Mouse (Mus musculus) lung, embryonic 14.5 days (tissue): ENCODE measurements around the gene Pnpla8. TPM values are rescaled to one million over a fixed set of nuclear protein-coding genes. Genes with fewer than 3 reads are reported as not detected.
A peak's percentile ranks its signal among the peaks of the same experiment; 100 is the strongest.

Source experiments
- ATAC-seq: fragments of 200-750 bp; cut with Nextera tagmentation; 2 replicates; pipeline ENCODE4 v1.8.0; 2017; ENCODE audit warnings: mild to moderate bottlenecking, moderate TSS enrichment, moderate library complexity; ENCODE audit not compliant: insufficient read depth
- DNase-seq: peaks from one replicate; pipeline ENCODE4 v3.0.0-alpha.2; 2015
- H3K27ac ChIP-seq: fragments of 300-500 bp; sonication (generic); 2 replicates; pipeline ENCODE4 v1.5.1; 2014; ENCODE audit warnings: low read depth, mild to moderate bottlenecking, moderate library complexity
- H3K27me3 ChIP-seq: fragments of 300-500 bp; sonication (generic); 2 replicates; pipeline ENCODE4 v1.6.1; 2014; ENCODE audit warnings: low read length, control low read depth; ENCODE audit not compliant: insufficient read depth
- H3K36me3 ChIP-seq: fragments of 300-500 bp; sonication (generic); 2 replicates; pipeline ENCODE4 v1.6.1; 2014; ENCODE audit warnings: control low read depth; ENCODE audit not compliant: insufficient read depth
- H3K4me1 ChIP-seq: fragments of 300-500 bp; sonication (generic); 2 replicates; pipeline ENCODE4 v1.6.1; 2014; ENCODE audit warnings: antibody characterized with exemption, control low read depth; ENCODE audit not compliant: insufficient read depth
- H3K4me2 ChIP-seq: fragments of 300-500 bp; sonication (generic); 2 replicates; pipeline ENCODE4 v1.6.1; 2014; ENCODE audit warnings: mild to moderate bottlenecking
- H3K4me3 ChIP-seq: fragments of 300-500 bp; sonication (generic); 2 replicates; pipeline ENCODE4 v1.5.1; 2014; ENCODE audit warnings: low read depth, low read length
- H3K9ac ChIP-seq: fragments of 300-500 bp; sonication (generic); 2 replicates; pipeline ENCODE4 v1.6.1; 2014
- H3K9me3 ChIP-seq: fragments of 300-500 bp; sonication (generic); 2 replicates; pipeline ENCODE4 v1.6.1; 2016; ENCODE audit warnings: low read depth, low read length, control low read depth
- CTCF ChIP-seq: IDR thresholded peaks from 2 replicates; pipeline ENCODE4 v1.5.1; 2016; ENCODE audit warnings: antibody characterized with exemption, low read depth
- WGBS: fragments of 180-500 bp; shearing (Covaris S2); extraction: QIAGEN DNeasy Blood & Tissue Kit; methylation state at CpG from one replicate; pipeline ENCODE4 v1.1.7; 2014; 5-methylcytosine and 5-hydroxymethylcytosine counted together
- polyA plus RNA-seq: library from polyadenylated mRNA; unstranded; fragments of >200 nt; fragmentation: Nextera tagmentation; extraction: Ambion mirVana; gene quantifications from 2 replicates; pipeline ENCODE4 v1.2.1, GENCODE M21; 2014

Gene Pnpla8
- polyA plus RNA-seq, 1 experiment from 2014 or later = 52.6 TPM

- WGBS = under 1% methylated on average over 77 of the region's 77 CpGs
- peak; percentile 77 for TF ChIP-seq CTCF
Measured at GRCm38 (mm10) chr12:44209824-44210752, 11.1 kb upstream of the Pnpla8 start, which contains the start of gene Dnajb9. Gene Dnajb9 (minus strand): TSS chr12:44210326.

GRCm38 (mm10) chr12:44211555-44211954 lies 9.6 kb upstream of the Pnpla8 start:
- Histone ChIP-seq H3K27ac (no peak overlapping the region), H3K36me3 (no peaks in the 10 kb centered on the region), H3K4me1 (peaks cover 4% of the 10 kb centered on the region), H3K4me2 (no peak overlapping the region), H3K4me3 (no peak overlapping the region), H3K27me3 (no peaks in the 10 kb centered on the region), H3K9ac (no peak overlapping the region), H3K9me3 (no peaks in the 10 kb centered on the region)
- TF ChIP-seq CTCF = no peak
- ATAC-seq (no peak), DNase-seq (no peak)
- 90% methylated on average over 3 of the region's 3 CpGs for WGBS

More at GRCm38 (mm10) chr12:44209824-44210752, 11.1 kb upstream of the Pnpla8 start, which contains the start of gene Dnajb9:
- no peaks in the 10 kb centered on the region for H3K27me3 ChIP-seq
- H3K27ac ChIP-seq = peak within 1 kb of the TSS; percentile 85
- peak within 1 kb of the TSS; percentile 92 for H3K4me3 ChIP-seq
- peaks cover 4% of the 10 kb centered on the region; the same call in 1 of the 2 replicates for H3K36me3 ChIP-seq
- ATAC-seq (peak; percentile 99), DNase-seq (peak; percentile 100)
- H3K4me2 ChIP-seq = peak within 1 kb of the TSS; percentile 71
- H3K9ac ChIP-seq = peak within 1 kb of the TSS; percentile 87
- no peaks in the 10 kb centered on the region for H3K9me3 ChIP-seq
- peaks cover 4% of the 10 kb centered on the region for H3K4me1 ChIP-seq

GRCm38 (mm10) chr12:44221651-44222356 lies 634 bp downstream of the Pnpla8 start:
- Histone ChIP-seq H3K27ac (no peak overlapping the region), H3K4me2 (peak overlapping the region; percentile 75)

GRCm38 (mm10) chr12:44223044-44223443 lies 1.9 kb downstream of the Pnpla8 start:
- H3K36me3 ChIP-seq = no peaks in the 10 kb centered on the region
- H3K27ac ChIP-seq = no peak overlapping the region
- no peak for DNase-seq
- H3K4me1 ChIP-seq = no peaks in the 10 kb centered on the region
- no peak overlapping the region for H3K4me3 ChIP-seq
- no peak for ATAC-seq
- H3K4me2 ChIP-seq = no peak overlapping the region
- TF ChIP-seq CTCF = no peak
- H3K9me3 ChIP-seq = no peaks in the 10 kb centered on the region
- 73% methylated on average over 3 of the region's 3 CpGs for WGBS
- H3K9ac ChIP-seq = no peak overlapping the region
- H3K27me3 ChIP-seq = no peaks in the 10 kb centered on the region

More at GRCm38 (mm10) chr12:44221651-44222356, 634 bp downstream of the Pnpla8 start:
- peak overlapping the region; percentile 75 for H3K9ac ChIP-seq
- ATAC-seq (peak; percentile 70; the same call in 1 of the 2 replicates), DNase-seq (peak; percentile 46)
- no peaks in the 10 kb centered on the region for H3K4me1 ChIP-seq
- H3K27me3 ChIP-seq = no peaks in the 10 kb centered on the region
- H3K36me3 ChIP-seq = no peaks in the 10 kb centered on the region
- no peaks in the 10 kb centered on the region for H3K9me3 ChIP-seq
- TF ChIP-seq CTCF = no peak
- H3K4me3 ChIP-seq = peak overlapping the region; percentile 58
- 1% methylated on average over 80 of the region's 89 CpGs for WGBS

GRCm38 (mm10) chr12:44224650-44225049 lies 3.5 kb downstream of the Pnpla8 start:
- Histone ChIP-seq H3K4me3 (no peak overlapping the region), H3K36me3 (no peaks in the 10 kb centered on the region), H3K4me1 (no peaks in the 10 kb centered on the region), H3K9ac (no peak overlapping the region), H3K4me2 (no peak overlapping the region), H3K27me3 (no peaks in the 10 kb centered on the region), H3K9me3 (no peaks in the 10 kb centered on the region), H3K27ac (no peak overlapping the region)
- 71% methylated on average over 3 of the region's 3 CpGs for WGBS
- no peak for ATAC-seq
- TF ChIP-seq CTCF = no peak
- DNase-seq = no peak

GRCm38 (mm10) chr12:44241090-44241489 lies 19.9 kb downstream of the Pnpla8 start:
- no peak for DNase-seq
- WGBS = 74% methylated on average over 7 of the region's 7 CpGs
- no peaks in the 10 kb centered on the region for H3K9me3 ChIP-seq
- H3K4me2 ChIP-seq = no peak overlapping the region
- no peak for ATAC-seq
- no peaks in the 10 kb centered on the region for H3K27me3 ChIP-seq
- H3K4me3 ChIP-seq = no peak overlapping the region
- no peaks in the 10 kb centered on the region for H3K4me1 ChIP-seq
- TF ChIP-seq CTCF = no peak
- no peaks in the 10 kb centered on the region for H3K36me3 ChIP-seq
- H3K27ac ChIP-seq = no peak overlapping the region
- no peak overlapping the region for H3K9ac ChIP-seq

GRCm38 (mm10) chr12:44242407-44242806 lies 21.2 kb downstream of the Pnpla8 start:
- DNase-seq (no peak), ATAC-seq (no peak)
- no peak for TF ChIP-seq CTCF
- no peak overlapping the region for H3K27ac ChIP-seq
- H3K9ac ChIP-seq = no peak overlapping the region
- WGBS = 84% methylated on average over 4 of the region's 4 CpGs
- no peaks in the 10 kb centered on the region for H3K36me3 ChIP-seq
- no peaks in the 10 kb centered on the region for H3K4me1 ChIP-seq
- H3K4me2 ChIP-seq = no peak overlapping the region
- no peaks in the 10 kb centered on the region for H3K9me3 ChIP-seq
- H3K27me3 ChIP-seq = no peaks in the 10 kb centered on the region
- no peak overlapping the region for H3K4me3 ChIP-seq
